In genomic region chr19:40476491-40476890, GRCm38 (mm10) we compare ENCODE assay signal across 19 mouse cellular contexts. TPM values are rescaled to one million over a fixed set of nuclear protein-coding genes. Genes with fewer than 3 reads are reported as not detected.
DNase-seq lines count a peak whose midpoint lies in the region; ATAC-seq and TF ChIP-seq lines count a peak whose summit lies in the region.
"Had no signal": no experiment of that assay in that cellular context is flagged by ENCODE, and none has a peak within 500 bp of the region (broad histone marks: within the 10 kb centered on the region; RNA-seq: fewer than 3 reads in every experiment).

No protein-coding gene starts in this region.

- 68% methylated on average over 4 of the region's 4 CpGs for WGBS in intestine, embryonic 16.5 days
- 69% methylated on average over 4 of the region's 4 CpGs for WGBS in stomach, postnatal 0 days

- no peak for DNase-seq in gastrocnemius, adult 2 months
- DNase-seq in gastrocnemius, adult 18-20 months (ENCODE audit: low spot score): no peak
- DNase-seq in layer of hippocampus, adult 2 months (ENCODE audit: low spot score in 2 of 2): no peak
- no peak for DNase-seq in layer of hippocampus, adult 9-11 months
- no peak for DNase-seq in stomach, postnatal 0 days (ENCODE audit: low spot score)
- DNase-seq in kidney, postnatal 36 days: no peak
- DNase-seq in ovary, adult 18-20 months (ENCODE audit: low spot score): no peak
- DNase-seq: adrenal gland, postnatal 36 days; cerebellum, adult 11-12 months; cerebellum, postnatal 10 days; kidney, adult 2 months; kidney, postnatal 10 days had no signal

- 0 out of 2 replicates have a peak, but pooled peaks have one; percentile 17 for ATAC-seq in intestine, embryonic 16.5 days
- 0 out of 2 replicates have a peak, but pooled peaks have one; percentile 22 for ATAC-seq in stomach, postnatal 0 days (ENCODE audit: low FRiP score, low TSS enrichment)
- ATAC-seq: forebrain, embryonic 13.5 days; midbrain, embryonic 16.5 days; Patski had no signal

- TF ChIP-seq EP300 in stomach, postnatal 0 days (optimal IDR thresholded peaks at IDR 0.05): no peak

- H3K4me3 ChIP-seq in gastrocnemius, adult 2 months: no peak overlapping the region
- no peak overlapping the region for H3K4me3 ChIP-seq in layer of hippocampus, adult 2 months
- no peak overlapping the region for H3K4me3 ChIP-seq in intestine, embryonic 16.5 days (ENCODE audit: low read length)
- H3K4me3 ChIP-seq in stomach, postnatal 0 days (ENCODE audit: low read depth, low read length): no peak overlapping the region
- H3K4me3 ChIP-seq: forebrain, embryonic 13.5 days; midbrain, embryonic 10.5 days; neural tube, embryonic 15.5 days had no signal

- H3K9me3 ChIP-seq in intestine, embryonic 16.5 days (ENCODE audit: control insufficient read depth, low read length): no peaks in the 10 kb centered on the region
- H3K9me3 ChIP-seq in stomach, postnatal 0 days (ENCODE audit: control insufficient read depth, low read length): no peaks in the 10 kb centered on the region
- H3K9me3 ChIP-seq: forebrain, embryonic 13.5 days; midbrain, embryonic 10.5 days; neural tube, embryonic 15.5 days had no signal

- no peaks in the 10 kb centered on the region for H3K27me3 ChIP-seq in intestine, embryonic 16.5 days (replicated peaks; ENCODE audit: control insufficient read depth, insufficient read depth, low read length)
- no peaks in the 10 kb centered on the region for H3K27me3 ChIP-seq in stomach, postnatal 0 days (ENCODE audit: control insufficient read depth, insufficient read depth, low read length)
- H3K27me3 ChIP-seq: forebrain, embryonic 13.5 days; neural tube, embryonic 15.5 days; Patski had no signal

- peaks cover 31% of the 10 kb centered on the region for H3K4me1 ChIP-seq in intestine, embryonic 16.5 days (ENCODE audit: control insufficient read depth, insufficient read depth, low read length)
- H3K4me1 ChIP-seq in stomach, postnatal 0 days (replicated peaks; ENCODE audit: control insufficient read depth, insufficient read depth): peaks cover 10% of the 10 kb centered on the region

- no peak overlapping the region for H3K4me2 ChIP-seq in intestine, embryonic 16.5 days (ENCODE audit: low read depth, low read length)
- H3K4me2 ChIP-seq in stomach, postnatal 0 days (replicated peaks; ENCODE audit: low read depth): no peak overlapping the region
- H3K4me2 ChIP-seq: forebrain, embryonic 13.5 days; neural tube, embryonic 15.5 days had no signal

- no peak overlapping the region for H3K9ac ChIP-seq in intestine, embryonic 16.5 days (ENCODE audit: low read depth, low read length)
- no peak overlapping the region for H3K9ac ChIP-seq in stomach, postnatal 0 days (ENCODE audit: low read length)
- H3K9ac ChIP-seq: forebrain, embryonic 13.5 days; neural tube, embryonic 15.5 days had no signal

- peak overlapping the region; percentile 53; the same call in 1 of the 2 replicates for H3K27ac ChIP-seq in gastrocnemius, adult 2 months
- peak overlapping the region; percentile 52; the same call in 1 of the 2 replicates for H3K27ac ChIP-seq in layer of hippocampus, adult 2 months
- H3K27ac ChIP-seq in intestine, embryonic 16.5 days (ENCODE audit: low read length): peak overlapping the region; percentile 92
- H3K27ac ChIP-seq in stomach, postnatal 0 days (replicated peaks): peak overlapping the region; percentile 94
- H3K27ac ChIP-seq: forebrain, embryonic 13.5 days; macrophage; midbrain, embryonic 10.5 days; neural tube, embryonic 15.5 days had no signal

- no peaks in the 10 kb centered on the region for H3K36me3 ChIP-seq in intestine, embryonic 16.5 days (ENCODE audit: control insufficient read depth, insufficient read depth, low read length)
- no peaks in the 10 kb centered on the region for H3K36me3 ChIP-seq in stomach, postnatal 0 days (ENCODE audit: control insufficient read depth, insufficient read depth, low read length)
- H3K36me3 ChIP-seq: midbrain, embryonic 10.5 days; neural tube, embryonic 15.5 days had no signal

- no peak for TF ChIP-seq CTCF in gastrocnemius, adult 2 months (IDR thresholded peaks at IDR 0.05)
- no peak for TF ChIP-seq CTCF in layer of hippocampus, adult 2 months (conservative IDR thresholded peaks at IDR 0.05)
- no peak for TF ChIP-seq CTCF in stomach, postnatal 0 days (IDR thresholded peaks at IDR 0.05; ENCODE audit: low read depth)

- intact Hi-C loops in gastrocnemius, adult 2 months (cut with DNase I): loop anchor here (5.0 kb wide), 1 partner anchor 36 kb away; the partner anchor contains the start of gene Sorbs1

RNA-seq across cellular contexts. Expression of gene Sorbs1, which starts 37.1 kb away (rescaled TPM):
- 100 to 1,000 TPM; 158 to 227 TPM for total RNA-seq in gastrocnemius, adult 2 months (2021)
- total RNA-seq in gastrocnemius, adult 18-20 months (2021): 100 to 1,000 TPM; 148 to 249 TPM
- total RNA-seq in layer of hippocampus, adult 2 months (2021): 100 to 1,000 TPM; 222 to 229 TPM
- polyA plus RNA-seq in intestine, embryonic 16.5 days (2015; fragmentation: Nextera tagmentation; extraction: Ambion mirVana): 80.0 and 84.3 TPM in 2 replicates
- polyA plus RNA-seq in stomach, postnatal 0 days (2015; fragmentation: Nextera tagmentation; extraction: Ambion mirVana): 107 and 111 TPM in 2 replicates
